Mouse (Mus musculus): Measurements from ENCODE around the gene Metap1. TPM values are rescaled to one million over a fixed set of nuclear protein-coding genes. Genes with fewer than 3 reads are reported as not detected.

Gene Metap1
- polyA plus RNA-seq (2014; fragmentation: Illumina TruSeq; extraction: RNeasy Lipid Tissue Mini Kit (QIAGEN cat#74804)), result 62.4 TPM

DNA sequence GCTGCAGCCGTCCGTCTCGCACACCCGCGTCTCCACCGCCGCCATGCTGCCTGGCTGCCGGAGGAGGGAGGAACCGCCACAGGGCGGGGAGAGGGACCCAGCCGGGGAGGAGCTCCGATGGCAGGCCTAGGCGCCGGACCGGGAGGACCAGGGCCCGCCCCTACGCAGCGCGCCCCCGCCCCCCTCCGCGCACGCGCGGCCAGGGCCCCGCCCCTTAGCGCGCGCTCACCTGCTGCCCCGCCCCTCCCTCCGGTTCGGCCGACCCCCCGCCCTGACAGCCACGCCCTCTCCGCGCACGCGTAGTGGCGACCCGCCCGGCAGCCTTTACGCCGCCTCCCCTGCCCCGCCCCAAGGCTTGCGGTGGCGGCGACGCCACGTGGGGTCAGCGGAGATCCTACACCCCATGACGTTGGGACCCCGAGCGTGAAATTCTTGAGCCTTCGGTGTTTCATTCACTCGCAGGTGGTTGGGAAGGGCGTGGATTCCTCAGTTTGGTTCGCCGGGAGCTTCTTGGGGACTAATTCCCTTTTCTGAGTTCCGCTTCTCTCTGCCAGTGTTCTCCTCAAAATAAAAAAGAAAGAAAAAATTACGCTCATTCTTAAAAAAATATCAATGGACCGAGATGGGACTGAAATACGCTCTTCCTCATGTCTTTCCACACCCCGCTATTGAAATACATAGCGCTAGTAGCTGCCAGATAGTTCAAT lies at the start of gene Metap1:
Metap1 (minus strand) TSS at position 189 of the 707 bp plus-strand sequence.

DNA sequence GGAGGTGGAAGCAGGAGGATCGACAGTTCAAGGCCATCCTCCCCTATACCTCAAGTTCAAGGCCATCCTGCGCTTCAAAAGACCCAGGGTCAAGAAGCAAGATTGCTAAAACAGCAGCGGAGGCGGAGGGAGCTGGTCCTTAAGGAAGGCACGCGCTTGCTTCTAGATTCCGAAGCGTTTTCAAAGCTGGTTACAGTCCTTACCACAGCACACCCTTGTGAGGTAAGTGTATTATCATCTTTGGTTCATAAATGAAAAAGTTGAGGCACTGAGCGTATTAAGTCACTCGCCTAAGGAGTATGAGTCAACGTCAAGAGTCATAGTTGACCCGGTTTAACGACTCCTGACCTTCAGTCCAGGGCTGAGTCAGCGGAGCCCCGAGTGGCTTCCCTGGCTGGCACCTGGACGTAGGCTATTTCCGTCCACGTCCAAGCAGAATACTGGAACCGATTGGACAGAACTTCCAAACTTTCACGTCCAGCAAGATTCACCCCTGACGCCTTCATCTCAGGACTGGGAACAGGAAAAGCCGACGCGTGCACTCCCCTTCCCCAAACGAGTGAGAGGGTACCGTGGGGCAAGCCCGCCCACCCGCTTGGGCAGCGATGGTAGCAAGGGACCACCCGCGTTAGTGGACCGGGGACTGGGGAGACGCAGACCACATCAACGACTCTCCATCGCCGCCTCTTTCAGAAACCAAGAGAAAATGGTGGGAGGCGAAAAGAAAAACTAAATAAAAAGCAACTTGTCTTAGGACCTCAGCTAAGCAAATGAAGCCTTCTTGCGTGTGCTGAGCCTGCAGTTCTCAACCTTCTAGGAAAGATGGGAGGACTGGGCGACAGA lies 37.0 kb upstream of the Metap1 start, which contains the start of gene Eif4e:
Eif4e (plus strand) TSS at position 107 of the 843 bp plus-strand sequence.

DNA sequence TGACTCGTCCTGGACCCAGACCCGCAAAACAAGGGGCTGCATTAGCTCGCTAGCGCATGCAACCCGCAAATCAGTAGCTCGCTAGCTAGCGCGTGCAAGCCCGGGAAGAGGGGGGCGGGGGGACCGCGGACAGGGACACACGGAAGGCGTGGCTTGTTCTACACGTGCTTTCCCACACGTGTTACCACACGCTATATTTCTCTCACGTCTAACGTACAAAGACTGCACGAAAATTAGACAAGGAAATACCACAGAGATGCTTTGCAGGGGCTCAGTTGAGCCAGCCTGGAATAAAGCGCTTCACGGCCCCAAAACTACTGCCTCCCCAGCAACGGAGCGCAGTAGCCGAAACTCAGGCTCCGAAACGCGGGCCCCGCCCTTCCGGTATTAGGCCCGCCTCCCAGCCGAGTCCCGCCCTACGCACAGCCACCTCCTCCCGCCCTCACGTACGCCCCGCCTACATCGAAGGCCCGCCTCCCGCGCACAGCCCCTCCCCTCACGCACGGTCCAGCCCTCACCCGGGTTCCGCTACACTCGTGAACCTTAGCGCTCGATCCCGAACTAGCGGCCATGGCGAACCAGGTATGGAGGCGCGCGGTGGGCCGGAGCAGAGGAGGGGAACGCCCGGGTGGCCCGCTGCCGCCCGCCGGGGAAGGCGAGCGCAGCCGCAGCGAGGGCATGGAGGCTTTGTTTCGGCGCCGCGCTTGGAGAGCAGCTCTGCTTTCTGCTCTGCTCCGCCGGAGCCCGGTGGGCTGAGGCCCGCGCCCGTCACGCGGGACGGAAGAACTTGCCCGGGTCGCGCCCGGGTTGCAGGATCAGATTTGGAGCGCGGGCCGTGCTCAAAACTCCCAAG lies 46.5 kb downstream of the Metap1 start, which contains the start of gene Adh5:
Adh5 (plus strand) TSS at position 482 of the 853 bp plus-strand sequence.

DNA sequence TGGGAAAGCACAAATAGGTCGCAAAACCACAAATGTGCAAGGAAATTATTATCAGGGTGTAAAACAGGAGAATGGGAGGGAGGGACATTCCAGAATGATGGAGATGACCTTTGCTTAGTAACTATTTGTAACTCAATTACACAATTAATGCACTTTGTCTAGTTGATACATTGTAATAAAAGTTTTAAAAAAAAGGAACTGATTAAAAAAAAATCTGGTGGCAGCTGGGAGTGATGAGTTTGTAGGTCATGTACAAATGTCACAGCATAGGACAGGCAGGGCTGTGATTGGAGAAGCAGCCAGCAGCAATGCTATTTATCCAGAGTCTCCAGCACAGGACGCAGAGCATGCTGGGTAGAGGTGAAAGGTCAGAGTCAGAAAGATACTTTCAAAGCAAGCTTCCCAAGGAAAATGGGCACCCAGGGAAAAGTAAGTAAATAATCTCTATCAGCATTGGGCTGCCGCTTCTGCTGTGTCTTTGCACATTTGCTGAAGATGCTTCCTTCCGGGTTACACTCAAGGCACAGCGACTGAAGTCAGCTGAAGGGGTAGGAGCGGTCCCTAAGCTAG lies 74.1 kb downstream of the Metap1 start, which contains the start of gene Adh4:
Adh4 (plus strand) TSS at position 346 of the 570 bp plus-strand sequence.

Other genes with a start within 250 kb of the Metap1 start
- 79.7 TPM for gene Adh1, start 228.5 kb downstream of the Metap1 start, polyA plus RNA-seq (2014; fragmentation: Illumina TruSeq; extraction: RNeasy Lipid Tissue Mini Kit (QIAGEN cat#74804))
- gene Adh6a, start 176.2 kb downstream of the Metap1 start, polyA plus RNA-seq (2014; fragmentation: Illumina TruSeq; extraction: RNeasy Lipid Tissue Mini Kit (QIAGEN cat#74804)), result not detected
- gene Adh6b, start 147.7 kb downstream of the Metap1 start, polyA plus RNA-seq (2014; fragmentation: Illumina TruSeq; extraction: RNeasy Lipid Tissue Mini Kit (QIAGEN cat#74804)), result not detected
- not detected for gene Adh4, start 74.0 kb downstream of the Metap1 start, polyA plus RNA-seq (2014; fragmentation: Illumina TruSeq; extraction: RNeasy Lipid Tissue Mini Kit (QIAGEN cat#74804))
- 200 TPM for gene Adh5, start 46.4 kb downstream of the Metap1 start, polyA plus RNA-seq (2014; fragmentation: Illumina TruSeq; extraction: RNeasy Lipid Tissue Mini Kit (QIAGEN cat#74804))
- 310 TPM for gene Eif4e, start 36.7 kb upstream of the Metap1 start, polyA plus RNA-seq (2014; fragmentation: Illumina TruSeq; extraction: RNeasy Lipid Tissue Mini Kit (QIAGEN cat#74804))